Comparison of ENCODE assay signal across 24 mouse cellular contexts in the genomic region with DNA sequence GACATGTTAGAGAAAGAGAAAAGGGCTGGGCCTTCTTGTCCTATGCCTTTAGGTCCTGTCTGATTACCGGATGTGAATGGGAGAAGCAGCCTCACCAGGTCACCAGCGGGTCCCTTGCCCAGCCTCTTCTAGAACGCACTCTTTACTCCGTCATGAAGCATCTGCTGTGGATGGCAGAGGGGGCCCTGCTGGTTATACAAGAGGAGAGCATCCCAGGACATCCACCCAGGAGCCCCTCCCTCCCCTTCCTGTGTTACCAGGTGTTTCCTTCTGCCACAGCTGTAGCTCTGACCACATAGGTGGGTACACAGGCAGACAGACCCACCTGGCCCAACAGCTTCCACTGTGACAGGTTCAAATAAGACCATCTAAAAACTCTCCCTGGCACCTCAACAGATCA. TPM values are rescaled to one million over a fixed set of nuclear protein-coding genes. Genes with fewer than 3 reads are reported as not detected.
DNase-seq lines count a peak whose midpoint lies in the region; ATAC-seq and TF ChIP-seq lines count a peak whose summit lies in the region.
"Had no signal": no experiment of that assay in that cellular context is flagged by ENCODE, and none has a peak within 500 bp of the region (broad histone marks: within the 10 kb centered on the region; RNA-seq: fewer than 3 reads in every experiment).

No protein-coding gene starts in this region.

- no peak overlapping the region for H3K4me3 ChIP-seq in forebrain, postnatal 0 days (ENCODE audit: low read depth, low read length)
- no peak overlapping the region for H3K4me3 ChIP-seq in forebrain, embryonic 13.5 days
- no peak overlapping the region for H3K4me3 ChIP-seq in liver, postnatal 0 days (ENCODE audit: low read depth, low read length)
- no peak overlapping the region for H3K4me3 ChIP-seq in liver, embryonic 11.5 days (ENCODE audit: low read depth, low read length)
- no peak overlapping the region for H3K4me3 ChIP-seq in cerebellum, adult 2 months (replicated peaks; ENCODE audit: insufficient read depth, low read depth, low read length)
- H3K4me3 ChIP-seq: heart, embryonic 10.5 days; liver, embryonic 12.5 days had no signal

- TF ChIP-seq EP300 in liver, postnatal 0 days (IDR thresholded peaks at IDR 0.05; ENCODE audit: low read depth), result no peak

- TF ChIP-seq POLR2A in cerebellum, adult 2 months (IDR thresholded peaks at IDR 0.05; ENCODE audit: borderline replicate concordance, insufficient read depth, low read length), result no peak

- TF ChIP-seq CTCF in forebrain, postnatal 0 days (IDR thresholded peaks at IDR 0.05; ENCODE audit: low read depth), result no peak
- TF ChIP-seq CTCF in liver, postnatal 0 days (IDR thresholded peaks at IDR 0.05; ENCODE audit: low read depth), result no peak
- no peak for TF ChIP-seq CTCF in cerebellum, adult 2 months (IDR thresholded peaks at IDR 0.05; ENCODE audit: borderline replicate concordance, insufficient read depth, low read depth, low read length)

- H3K4me2 ChIP-seq in forebrain, postnatal 0 days (ENCODE audit: low read depth), result no peak overlapping the region
- H3K4me2 ChIP-seq in forebrain, embryonic 13.5 days, result no peak overlapping the region
- no peak overlapping the region for H3K4me2 ChIP-seq in liver, postnatal 0 days (ENCODE audit: low read depth, low read length)
- H3K4me2 ChIP-seq in liver, embryonic 11.5 days, result no peak overlapping the region
- H3K4me2 ChIP-seq: liver, embryonic 12.5 days; lung, embryonic 14.5 days had no signal

- no peak overlapping the region for H3K9ac ChIP-seq in forebrain, postnatal 0 days
- H3K9ac ChIP-seq in forebrain, embryonic 13.5 days, result no peak overlapping the region
- no peak overlapping the region for H3K9ac ChIP-seq in liver, postnatal 0 days (replicated peaks)
- H3K9ac ChIP-seq in liver, embryonic 11.5 days (ENCODE audit: low read depth, low read length), result no peak overlapping the region
- H3K9ac ChIP-seq: liver, embryonic 12.5 days; lung, embryonic 14.5 days had no signal

- no peak overlapping the region for H3K27ac ChIP-seq in forebrain, postnatal 0 days (ENCODE audit: low read depth, low read length)
- no peak overlapping the region for H3K27ac ChIP-seq in forebrain, embryonic 13.5 days
- H3K27ac ChIP-seq in liver, postnatal 0 days (ENCODE audit: low read depth), result no peak overlapping the region
- no peak overlapping the region for H3K27ac ChIP-seq in liver, embryonic 11.5 days (ENCODE audit: low read depth, low read length)
- no peak overlapping the region for H3K27ac ChIP-seq in cerebellum, adult 2 months (ENCODE audit: insufficient read depth, low read length)
- H3K27ac ChIP-seq: heart, embryonic 10.5 days; hindbrain, postnatal 0 days; liver, embryonic 12.5 days; stomach, postnatal 0 days had no signal

- H3K9me3 ChIP-seq in forebrain, postnatal 0 days (ENCODE audit: low read length), result no peaks in the 10 kb centered on the region
- no peaks in the 10 kb centered on the region for H3K9me3 ChIP-seq in forebrain, embryonic 13.5 days (replicated peaks)
- no peaks in the 10 kb centered on the region for H3K9me3 ChIP-seq in liver, postnatal 0 days (ENCODE audit: low read length)
- H3K9me3 ChIP-seq in liver, embryonic 11.5 days (ENCODE audit: control insufficient read depth, low read length), result no peaks in the 10 kb centered on the region
- H3K9me3 ChIP-seq: heart, embryonic 10.5 days; liver, embryonic 12.5 days had no signal

- 89% methylated on average over 4 of the region's 4 CpGs for WGBS in forebrain, postnatal 0 days
- WGBS in forebrain, embryonic 13.5 days, result 90% methylated on average over 4 of the region's 4 CpGs
- 53% methylated on average over 4 of the region's 4 CpGs for WGBS in liver, postnatal 0 days (ENCODE audit: insufficient replicate concordance)
- 79% methylated on average over 4 of the region's 4 CpGs for whole genome bisulfite sequencing in liver, embryonic 11.5 days
- WGBS in cerebellum, adult 2 months, result 60% methylated on average over 4 of the region's 4 CpGs

- H3K27me3 ChIP-seq in forebrain, postnatal 0 days (ENCODE audit: insufficient read depth, low read length), result no peaks in the 10 kb centered on the region
- H3K27me3 ChIP-seq in forebrain, embryonic 13.5 days, result no peaks in the 10 kb centered on the region
- H3K27me3 ChIP-seq in liver, postnatal 0 days (ENCODE audit: insufficient read depth, low read length), result no peaks in the 10 kb centered on the region
- no peaks in the 10 kb centered on the region for H3K27me3 ChIP-seq in liver, embryonic 11.5 days (replicated peaks; ENCODE audit: control insufficient read depth, insufficient read depth, low read length)
- H3K27me3 ChIP-seq in cerebellum, adult 2 months (ENCODE audit: control insufficient read depth, insufficient read depth, low read length), result no peaks in the 10 kb centered on the region
- H3K27me3 ChIP-seq: liver, embryonic 12.5 days had no signal

- no peak for DNase-seq in forebrain, postnatal 0 days
- DNase-seq in liver, postnatal 0 days, result no peak
- DNase-seq in liver, embryonic 11.5 days (ENCODE audit: low spot score), result no peak
- peak; percentile 79 to 87 for DNase-seq in thymus, postnatal 10 days (ENCODE audit: low spot score in 2 of 2)
- no peak for DNase-seq in frontal cortex, postnatal 14 days (ENCODE audit: low spot score in 2 of 2)
- no peak for DNase-seq in cerebellum, adult 2 months
- no peak for DNase-seq in frontal cortex, adult 2 months (ENCODE audit: extremely low spot score in 1 of 2, low spot score in 1 of 2)
- DNase-seq: adrenal gland, postnatal 14 days; cerebellum, adult 11 months; cerebellum, postnatal 14 days; gastrocnemius, postnatal 36 days; heart, postnatal 36 days; kidney, postnatal 10 days; lung, embryonic 14.5 days; lung, postnatal 36 days; retina, postnatal 1 day; right cerebral cortex, postnatal 4 days had no signal

- ATAC-seq in forebrain, postnatal 0 days, result 0 out of 2 replicates have a peak, but pooled peaks have one; percentile 2
- no peak for ATAC-seq in forebrain, embryonic 13.5 days
- ATAC-seq in liver, postnatal 0 days, result peak; percentile 48; the same call in 1 of the 2 replicates
- no peak for ATAC-seq in liver, embryonic 11.5 days (replicated peaks; ENCODE audit: low FRiP score)
- ATAC-seq: hindbrain, postnatal 0 days; intestine, postnatal 0 days; liver, embryonic 12.5 days; midbrain, embryonic 16.5 days had no signal

- H3K36me3 ChIP-seq in forebrain, postnatal 0 days (ENCODE audit: insufficient read depth), result peaks cover 42% of the 10 kb centered on the region
- H3K36me3 ChIP-seq in forebrain, embryonic 13.5 days (ENCODE audit: poor library complexity, severe bottlenecking), result no peaks in the 10 kb centered on the region
- no peaks in the 10 kb centered on the region for H3K36me3 ChIP-seq in liver, postnatal 0 days (replicated peaks; ENCODE audit: insufficient read depth, low read length)
- no peaks in the 10 kb centered on the region for H3K36me3 ChIP-seq in liver, embryonic 11.5 days (ENCODE audit: control insufficient read depth, insufficient read depth, low read length)
- H3K36me3 ChIP-seq: heart, embryonic 10.5 days; liver, embryonic 12.5 days had no signal

- no peaks in the 10 kb centered on the region for H3K4me1 ChIP-seq in forebrain, postnatal 0 days (ENCODE audit: insufficient read depth)
- H3K4me1 ChIP-seq in forebrain, embryonic 13.5 days, result no peaks in the 10 kb centered on the region; the same call in 1 of the 2 replicates
- 0 out of 2 replicates have a peak, but pooled peaks cover 3% of the 10 kb centered on the region for H3K4me1 ChIP-seq in liver, postnatal 0 days (ENCODE audit: insufficient read depth)
- no peaks in the 10 kb centered on the region for H3K4me1 ChIP-seq in liver, embryonic 11.5 days (replicated peaks; ENCODE audit: control insufficient read depth, insufficient read depth, low read length)
- peaks cover 18% of the 10 kb centered on the region for H3K4me1 ChIP-seq in cerebellum, adult 2 months (ENCODE audit: control insufficient read depth, insufficient read depth, low read length)
- H3K4me1 ChIP-seq: heart, embryonic 10.5 days had no signal

RNA-seq across cellular contexts. Expression of gene Arpp21, which starts 18.6 kb away (rescaled TPM):
- 151 and 230 TPM in 2 replicates for total RNA-seq in forebrain, postnatal 0 days (2014; rRNA removed)
- polyA plus RNA-seq in forebrain, postnatal 0 days (2015; fragmentation: Nextera tagmentation; extraction: Ambion mirVana), result 118 and 122 TPM in 2 replicates
- polyA plus RNA-seq in forebrain, embryonic 13.5 days (2015; fragmentation: Nextera tagmentation; extraction: Ambion mirVana), result 30.6 and 32.6 TPM in 2 replicates
- polyA plus RNA-seq in liver, postnatal 0 days (2015; fragmentation: Nextera tagmentation; extraction: Ambion mirVana), result 0.74 and 1.0 TPM in 2 replicates
- polyA plus RNA-seq in liver, embryonic 11.5 days (2014; fragmentation: Nextera tagmentation; extraction: Ambion mirVana), result 0.93 and 1.3 TPM in 2 replicates
- polyA plus RNA-seq in cerebellum, adult 2 months (2012; rRNA removed), result 116 and 124 TPM in 2 replicates
- 427 and 434 TPM in 2 replicates for polyA plus RNA-seq in frontal cortex, adult 2 months (2012; rRNA removed)

Comparison
In these comparisons a context has a peak if more than half of its experiments do, and no peak if none do; other contexts are left out.
1. ATAC-seq: peak in forebrain, postnatal 0 days (single experiment) and liver, postnatal 0 days (single experiment); none in forebrain, embryonic 13.5 days (single experiment) and liver, embryonic 11.5 days (single experiment).
2. DNase-seq: peak in thymus, postnatal 10 days (2 of 2); none in forebrain, postnatal 0 days (single experiment), liver, postnatal 0 days (single experiment), liver, embryonic 11.5 days (single experiment), frontal cortex, postnatal 14 days (0 of 2), cerebellum, adult 2 months (0 of 2) and frontal cortex, adult 2 months (0 of 2).
3. RNA of gene Arpp21, which starts 18.6 kb away (polyA plus RNA-seq): 427 to 434 TPM in frontal cortex, adult 2 months, 118 to 122 TPM in forebrain, postnatal 0 days, 116 to 124 TPM in cerebellum, adult 2 months and 30.6 to 32.6 TPM in forebrain, embryonic 13.5 days; 0.93 to 1.3 TPM in liver, embryonic 11.5 days and 0.74 to 1.0 TPM in liver, postnatal 0 days; every median in the first group is over 10 times any median in the second.